Mouse (Mus musculus): Measurements from ENCODE around the gene Crygn.

- TF ChIP-seq CTCF (IDR thresholded peaks at IDR 0.05; ENCODE audit: extremely low read depth, insufficient read length, insufficient replicate concordance, low read depth, low read length), result no peak
- TF ChIP-seq POLR2A (IDR thresholded peaks at IDR 0.05; ENCODE audit: low read depth, low read length), result no peak
Observed at GRCm38 (mm10) chr5:24801841-24802624, 44.2 kb upstream of the Crygn start.

Data from small intestine, adult 2 months (tissue).